Mouse (Mus musculus): ENCODE data around the gene Nebl. TPM values are rescaled to one million over a fixed set of nuclear protein-coding genes. Genes with fewer than 3 reads are reported as not detected.
A peak's percentile ranks its signal among the peaks of the same experiment; 100 is the strongest.

Nebl gene
- polyA plus RNA-seq (2012; fragmentation: generic; extraction: Trizol), result 0.08 TPM

GRCm38 (mm10) chr2:17730957-17731830 is at the start of gene Nebl:
Nebl (minus strand) TSS chr2:17731464.
- H3K79me2 ChIP-seq (ENCODE audit: control insufficient read depth, insufficient read depth), result no peaks in the 10 kb centered on the region
- H3K36me3 ChIP-seq (ENCODE audit: control insufficient read depth, insufficient read depth), result no peaks in the 10 kb centered on the region
- no peaks in the 10 kb centered on the region for H3K27me3 ChIP-seq (ENCODE audit: control insufficient read depth, insufficient read depth, insufficient read length)
- peak within 1 kb of the TSS; percentile 84 for H3K4me2 ChIP-seq (ENCODE audit: low read depth)
- no peak within 1 kb of the TSS for H3K4me3 ChIP-seq
- TF ChIP-seq REST (IDR thresholded peaks at IDR 0.05; ENCODE audit: insufficient read depth, insufficient read length), result no peak
- TF ChIP-seq CEBPB (IDR thresholded peaks at IDR 0.05; ENCODE audit: insufficient read depth, poor library complexity, severe bottlenecking), result no peak
- TF ChIP-seq MYOG (IDR thresholded peaks at IDR 0.05; ENCODE audit: control insufficient read depth in 1 of 3, insufficient read depth in 1 of 3, insufficient read length in 2 of 3, low read depth in 2 of 3), result no peak
- no peak for TF ChIP-seq POLR2AphosphoS2 (IDR thresholded peaks at IDR 0.05; ENCODE audit: insufficient read length, low read depth)
- no peak for TF ChIP-seq TCF3 (IDR thresholded peaks at IDR 0.05; ENCODE audit: insufficient read length, low read depth)
- no peak for TF ChIP-seq E2F4 (IDR thresholded peaks at IDR 0.05; ENCODE audit: insufficient read depth)
- TF ChIP-seq TCF12 (IDR thresholded peaks at IDR 0.05; ENCODE audit: insufficient read depth, poor library complexity, severe bottlenecking), result no peak
- no peak for TF ChIP-seq MYOD1 (IDR thresholded peaks at IDR 0.05; ENCODE audit: control insufficient read depth in 1 of 3, insufficient read length in 2 of 3, low read depth in 2 of 3)
- TF ChIP-seq MAX (IDR thresholded peaks at IDR 0.05; ENCODE audit: low read depth), result no peak
- no peak for TF ChIP-seq POLR2A (IDR thresholded peaks at IDR 0.05; ENCODE audit: insufficient read length, low read depth)
- no peak for TF ChIP-seq SRF (IDR thresholded peaks at IDR 0.05; ENCODE audit: control insufficient read depth, insufficient read length, low read depth)
- TF ChIP-seq USF1 (IDR thresholded peaks at IDR 0.05; ENCODE audit: low read depth), result no peak
- peak within 1 kb of the TSS; percentile 23 for H3ac ChIP-seq (ENCODE audit: control insufficient read depth, insufficient read length)

GRCm38 (mm10) chr2:17770246-17770825 is 39.1 kb upstream of the Nebl start:
- no peak overlapping the region for H3K4me2 ChIP-seq (ENCODE audit: low read depth)
- no peak overlapping the region for H3K4me3 ChIP-seq
- H3K36me3 ChIP-seq (ENCODE audit: control insufficient read depth, insufficient read depth), result no peaks in the 10 kb centered on the region
- H3ac ChIP-seq (ENCODE audit: control insufficient read depth, insufficient read length), result no peak overlapping the region
- no peaks in the 10 kb centered on the region for H3K27me3 ChIP-seq (ENCODE audit: control insufficient read depth, insufficient read depth, insufficient read length)
- TF ChIP-seq SRF (IDR thresholded peaks at IDR 0.05; ENCODE audit: control insufficient read depth, insufficient read length, low read depth) (no peak), POLR2A (IDR thresholded peaks at IDR 0.05; ENCODE audit: insufficient read length, low read depth) (no peak), MAX (IDR thresholded peaks at IDR 0.05; ENCODE audit: low read depth) (no peak), TCF3 (IDR thresholded peaks at IDR 0.05; ENCODE audit: insufficient read length, low read depth) (no peak), MYOD1 (IDR thresholded peaks at IDR 0.05; ENCODE audit: control insufficient read depth in 1 of 3, insufficient read length in 2 of 3, low read depth in 2 of 3) (no peak), MYOG (IDR thresholded peaks at IDR 0.05; ENCODE audit: control insufficient read depth in 1 of 3, insufficient read depth in 1 of 3, insufficient read length in 2 of 3, low read depth in 2 of 3) (no peak), USF1 (IDR thresholded peaks at IDR 0.05; ENCODE audit: low read depth) (no peak), E2F4 (IDR thresholded peaks at IDR 0.05; ENCODE audit: insufficient read depth) (no peak), TCF12 (IDR thresholded peaks at IDR 0.05; ENCODE audit: insufficient read depth, poor library complexity, severe bottlenecking) (no peak), POLR2AphosphoS2 (IDR thresholded peaks at IDR 0.05; ENCODE audit: insufficient read length, low read depth) (no peak), REST (IDR thresholded peaks at IDR 0.05; ENCODE audit: insufficient read depth, insufficient read length) (no peak)
- H3K79me2 ChIP-seq (ENCODE audit: control insufficient read depth, insufficient read depth), result no peaks in the 10 kb centered on the region

DNA sequence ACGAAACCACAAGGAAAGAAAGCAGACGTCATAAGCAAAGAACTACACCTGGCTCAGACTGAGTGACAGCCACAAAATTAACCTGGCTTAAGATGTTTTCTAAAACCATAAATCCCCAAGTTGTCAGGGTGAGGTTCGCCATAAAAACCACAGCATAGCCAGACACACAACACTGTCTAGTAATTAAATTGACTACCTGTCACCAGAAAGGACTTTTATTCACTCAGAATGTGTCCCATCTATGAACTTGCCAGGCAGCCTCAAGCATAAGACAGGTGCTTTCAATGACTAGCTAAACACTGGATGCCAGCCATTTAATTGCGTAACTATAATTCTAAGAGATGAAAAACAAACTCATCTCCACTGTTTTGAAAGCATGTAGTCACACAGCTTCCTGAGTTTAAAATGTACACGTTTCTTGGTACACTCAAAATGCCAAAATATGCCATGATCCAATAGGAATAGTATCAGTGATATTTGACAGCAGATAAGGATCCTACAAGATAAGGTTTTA is 38.0 kb upstream of the Nebl start:
- TF ChIP-seq POLR2A (IDR thresholded peaks at IDR 0.05; ENCODE audit: insufficient read length, low read depth), result no peak
- Histone ChIP-seq H3ac (ENCODE audit: control insufficient read depth, insufficient read length) (no peak overlapping the region), H3K4me2 (ENCODE audit: low read depth) (no peak overlapping the region), H3K79me2 (ENCODE audit: control insufficient read depth, insufficient read depth) (no peaks in the 10 kb centered on the region), H3K4me3 (no peak overlapping the region), H3K27me3 (ENCODE audit: control insufficient read depth, insufficient read depth, insufficient read length) (no peaks in the 10 kb centered on the region), H3K36me3 (ENCODE audit: control insufficient read depth, insufficient read depth) (no peaks in the 10 kb centered on the region)

DNA sequence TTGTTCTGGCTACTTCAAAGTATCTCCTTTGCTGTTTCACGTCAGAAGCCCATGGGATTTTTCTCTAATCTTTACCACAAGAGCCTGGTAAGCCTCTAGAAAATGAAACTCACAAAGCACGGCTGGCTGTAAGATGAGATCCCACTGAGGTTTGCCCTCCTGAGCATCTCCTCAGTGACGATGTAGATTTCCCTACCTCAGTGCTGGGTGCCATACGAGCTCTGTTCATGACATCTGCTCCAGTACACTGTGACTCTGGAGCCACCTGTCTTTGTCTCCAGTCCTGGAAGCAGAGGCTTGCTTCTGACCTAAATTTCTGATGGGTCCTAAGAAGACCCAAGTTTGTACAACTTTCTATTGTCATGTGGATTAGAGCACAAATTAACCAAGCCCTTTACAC is 25.0 kb upstream of the Nebl start:
- H3K36me3 ChIP-seq (ENCODE audit: control insufficient read depth, insufficient read depth), result no peaks in the 10 kb centered on the region
- no peak overlapping the region for H3K4me3 ChIP-seq
- TF ChIP-seq POLR2A (IDR thresholded peaks at IDR 0.05; ENCODE audit: insufficient read length, low read depth) (no peak), TCF3 (IDR thresholded peaks at IDR 0.05; ENCODE audit: insufficient read length, low read depth) (no peak), MYOD1 (IDR thresholded peaks at IDR 0.05; ENCODE audit: control insufficient read depth in 1 of 3, insufficient read length in 2 of 3, low read depth in 2 of 3) (no peak), REST (IDR thresholded peaks at IDR 0.05; ENCODE audit: insufficient read depth, insufficient read length) (no peak), MAX (IDR thresholded peaks at IDR 0.05; ENCODE audit: low read depth) (no peak), E2F4 (IDR thresholded peaks at IDR 0.05; ENCODE audit: insufficient read depth) (no peak)
- no peaks in the 10 kb centered on the region for H3K79me2 ChIP-seq (ENCODE audit: control insufficient read depth, insufficient read depth)
- no peak overlapping the region for H3K4me2 ChIP-seq (ENCODE audit: low read depth)
- no peak overlapping the region for H3ac ChIP-seq (ENCODE audit: control insufficient read depth, insufficient read length)
- H3K27me3 ChIP-seq (ENCODE audit: control insufficient read depth, insufficient read depth, insufficient read length), result no peaks in the 10 kb centered on the region

All from myocyte (in vitro differentiated cells).